Mouse (Mus musculus) left cerebral cortex, postnatal 4 days (tissue): Measurements from ENCODE around the gene Eif4ebp2. TPM values are rescaled to one million over a fixed set of nuclear protein-coding genes. Genes with fewer than 3 reads are reported as not detected.
A peak's percentile ranks its signal among the peaks of the same experiment; 100 is the strongest.

Experiments used
- DNase-seq: peaks from one replicate; pipeline ENCODE4 v3.0.0-alpha.2; 2022
- intact Hi-C: fragments of 180-260 bp; cut with DNase I; formaldehyde crosslinking; loops from one replicate; pipeline ENCODE4 v1.15.1; 2025
- total RNA-seq, 2 experiments: library from RNA; stranded (reverse); gene quantifications; 2 replicates each; pipeline ENCODE4 v1.2.3; 2021

The Eif4ebp2 gene
- total RNA-seq, 2 experiments from 2014 or later, result 68.6 to 71.7 TPM

DNA sequence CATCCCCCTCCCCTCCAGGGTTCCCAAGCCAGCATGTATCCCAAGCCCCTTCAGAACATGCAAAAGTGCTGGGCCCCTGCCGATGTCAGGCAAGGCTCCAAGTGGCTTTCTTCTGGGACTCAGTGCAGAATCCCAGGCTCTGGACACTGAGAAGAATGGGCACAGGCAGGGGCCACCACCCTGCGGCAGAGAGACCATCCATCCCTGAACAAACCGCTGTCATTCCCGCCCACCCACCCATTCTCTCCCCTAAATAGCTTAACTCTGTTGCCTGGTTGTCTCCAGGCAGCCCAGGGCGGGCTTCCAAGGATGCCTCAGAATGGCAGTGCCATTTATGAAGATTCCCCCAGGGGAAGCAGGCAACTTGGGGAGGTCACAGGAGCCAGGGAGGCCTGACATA is 63.4 kb downstream of the Eif4ebp2 start:
- peak; percentile 71 for DNase-seq
- intact Hi-C loops, result no loop called here

DNA sequence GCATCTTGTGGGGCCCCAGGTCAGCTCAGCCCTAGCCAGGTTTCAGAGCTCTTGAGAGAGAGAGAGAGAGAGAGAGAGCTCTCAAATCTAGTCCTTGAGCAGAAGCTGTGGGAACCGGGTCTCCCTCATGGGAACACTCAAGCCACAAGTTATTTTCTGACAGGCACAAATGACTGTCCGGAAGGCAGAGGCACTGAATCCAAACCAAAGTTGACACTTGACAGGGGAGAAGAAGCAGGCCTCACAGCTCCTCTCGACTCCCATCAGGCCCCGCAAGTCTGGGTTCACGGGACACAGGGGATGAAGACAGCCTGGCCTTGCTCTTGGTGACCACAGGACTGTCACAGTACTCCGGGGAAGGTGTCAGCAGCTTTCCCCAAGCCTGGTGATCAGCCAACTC is 66.2 kb downstream of the Eif4ebp2 start:
- intact Hi-C loops, result no loop called here
- DNase-seq, result no peak

DNA sequence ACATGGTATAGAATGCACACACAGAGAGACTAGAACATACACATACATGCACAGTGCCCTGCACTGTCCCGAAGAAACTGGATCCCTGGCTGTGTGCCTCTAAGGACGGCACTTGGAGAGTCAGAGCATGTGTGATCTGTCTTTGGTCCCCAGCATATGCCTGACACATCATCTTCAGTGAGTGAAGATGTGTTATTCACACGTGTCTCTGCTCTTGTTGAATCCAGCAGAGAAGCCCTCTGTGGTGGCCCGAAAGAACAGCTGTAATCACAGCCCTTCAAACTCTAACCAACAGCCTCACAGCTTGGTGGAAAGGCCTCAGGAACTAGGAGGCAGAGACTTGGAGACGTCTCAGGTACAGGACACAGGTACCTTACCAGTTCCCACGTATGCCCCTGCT is 67.3 kb downstream of the Eif4ebp2 start:
- intact Hi-C loops, result no loop called here
- no peak for DNase-seq

DNA sequence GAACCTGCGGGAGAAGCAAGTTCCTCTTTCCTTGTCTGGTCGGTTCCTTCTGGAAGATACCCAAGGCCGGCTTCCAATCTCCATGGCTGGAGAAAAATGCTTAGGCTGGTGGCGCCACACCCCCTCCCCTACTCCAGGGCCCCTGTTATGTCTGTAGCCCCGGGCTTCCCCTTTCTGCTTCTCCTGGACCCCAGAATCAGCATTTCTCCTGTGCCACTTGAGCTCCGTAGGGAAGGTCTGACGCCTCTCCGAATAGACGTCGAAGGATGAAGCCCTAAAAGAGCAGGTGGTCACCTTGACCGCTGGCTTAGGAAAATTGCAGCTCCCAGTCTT is 68.8 kb downstream of the Eif4ebp2 start:
- DNase-seq, result no peak
- intact Hi-C loops, result no loop called here

DNA sequence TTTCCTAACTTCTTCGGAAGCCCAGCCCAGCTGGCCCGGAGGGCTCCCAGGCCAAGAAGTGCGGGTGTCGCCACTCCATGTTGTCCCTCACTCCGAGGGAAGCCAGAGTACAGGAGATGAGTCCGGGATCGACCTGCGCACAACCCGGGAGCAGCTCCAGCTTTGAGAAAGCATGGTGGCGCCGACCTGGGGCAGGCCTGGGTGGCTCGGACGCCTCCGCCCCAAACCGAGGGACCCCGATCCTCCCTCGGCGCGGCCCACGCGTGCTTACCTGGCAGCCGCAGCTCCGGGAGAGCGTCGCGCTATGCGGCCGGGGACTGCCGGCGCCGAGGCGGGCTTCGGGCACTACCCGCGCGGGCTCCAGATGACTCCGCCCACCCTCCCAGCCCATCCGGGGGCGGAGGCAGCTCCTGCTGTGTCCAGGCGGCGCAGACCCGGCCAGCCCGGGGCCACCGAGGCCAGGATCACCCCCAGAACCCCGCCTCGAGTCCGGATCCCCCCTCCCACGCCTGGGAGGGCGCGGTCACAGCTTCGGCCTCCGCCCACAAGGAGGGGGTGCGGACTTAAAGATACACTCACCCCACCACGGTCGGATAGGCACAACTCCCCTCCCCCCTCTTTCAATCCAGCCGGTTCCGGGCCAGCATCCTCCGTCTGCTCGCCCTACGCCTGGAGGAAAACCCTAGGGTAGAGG is 69.3 kb downstream of the Eif4ebp2 start, which contains the start of gene Pald1:
TSS of gene Pald1 (minus strand) at position 510 of the 694 bp plus-strand sequence.
- DNase-seq, result peak; percentile 86
- intact Hi-C loops, result no loop called here

DNA sequence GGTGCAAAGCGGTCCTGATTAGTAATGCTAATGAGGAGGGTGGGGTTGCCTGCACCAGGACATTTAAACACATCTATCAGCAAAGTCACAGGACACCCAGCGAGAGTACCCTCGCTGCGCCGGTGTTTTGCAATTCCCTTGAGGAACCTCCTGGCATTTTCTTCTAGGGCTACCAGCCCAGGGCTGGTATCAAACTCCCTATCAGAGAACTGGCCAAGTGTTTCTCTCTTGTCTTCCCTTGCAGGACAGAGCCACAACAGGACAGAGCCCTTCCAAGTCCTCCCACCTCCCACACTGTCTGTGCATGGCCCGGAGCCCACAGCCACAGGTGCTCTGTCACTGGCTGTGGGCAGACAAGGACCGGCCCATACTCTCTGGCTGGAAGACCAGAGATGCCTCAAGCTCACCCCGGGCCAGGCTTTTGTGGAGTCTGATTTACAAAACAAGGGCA is 70.2 kb downstream of the Eif4ebp2 start:
- intact Hi-C loops, result no loop called here
- DNase-seq, result peak; percentile 48

DNA sequence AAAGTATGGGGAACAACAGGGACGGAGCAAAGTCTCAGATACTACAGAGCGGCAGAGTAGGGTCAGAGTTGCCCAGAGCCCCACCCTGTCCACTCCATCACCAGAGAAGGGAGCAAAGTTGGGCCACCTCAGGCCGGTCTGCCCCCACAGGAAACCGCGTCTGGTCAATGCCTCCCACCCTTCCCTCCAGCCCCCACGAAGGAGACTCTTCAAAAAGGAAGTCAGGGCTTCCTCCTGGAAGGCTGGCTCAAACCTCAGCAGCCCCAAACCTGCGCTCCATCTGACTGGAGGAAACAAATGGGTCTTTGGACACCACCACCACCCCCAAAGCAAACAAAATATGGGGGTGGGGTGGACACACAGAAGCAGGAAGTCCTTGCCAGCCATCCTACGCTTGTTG is 70.6 kb downstream of the Eif4ebp2 start:
- DNase-seq, result no peak
- intact Hi-C loops, result no loop called here

DNA sequence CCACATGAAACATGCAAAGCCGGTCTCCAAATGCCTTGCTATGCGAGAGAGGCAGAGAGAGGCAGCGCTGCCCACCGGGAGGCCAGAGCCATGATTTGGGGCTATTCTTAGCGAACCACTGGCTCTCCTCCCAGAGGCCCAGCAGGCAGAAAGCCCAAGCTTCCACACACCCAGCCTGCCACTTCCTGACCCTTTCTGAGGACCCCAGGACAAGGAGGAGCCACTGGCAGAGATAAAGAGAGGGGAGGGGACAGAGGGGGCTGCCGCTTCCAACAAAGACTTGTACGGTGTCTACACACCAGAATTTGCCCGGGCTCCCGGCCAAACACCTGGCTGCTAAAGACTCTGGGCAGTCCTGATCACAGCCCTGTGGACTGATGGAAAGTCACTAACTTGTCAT is 72.3 kb downstream of the Eif4ebp2 start:
- intact Hi-C loops, result no loop called here
- DNase-seq, result peak; percentile 67

DNA sequence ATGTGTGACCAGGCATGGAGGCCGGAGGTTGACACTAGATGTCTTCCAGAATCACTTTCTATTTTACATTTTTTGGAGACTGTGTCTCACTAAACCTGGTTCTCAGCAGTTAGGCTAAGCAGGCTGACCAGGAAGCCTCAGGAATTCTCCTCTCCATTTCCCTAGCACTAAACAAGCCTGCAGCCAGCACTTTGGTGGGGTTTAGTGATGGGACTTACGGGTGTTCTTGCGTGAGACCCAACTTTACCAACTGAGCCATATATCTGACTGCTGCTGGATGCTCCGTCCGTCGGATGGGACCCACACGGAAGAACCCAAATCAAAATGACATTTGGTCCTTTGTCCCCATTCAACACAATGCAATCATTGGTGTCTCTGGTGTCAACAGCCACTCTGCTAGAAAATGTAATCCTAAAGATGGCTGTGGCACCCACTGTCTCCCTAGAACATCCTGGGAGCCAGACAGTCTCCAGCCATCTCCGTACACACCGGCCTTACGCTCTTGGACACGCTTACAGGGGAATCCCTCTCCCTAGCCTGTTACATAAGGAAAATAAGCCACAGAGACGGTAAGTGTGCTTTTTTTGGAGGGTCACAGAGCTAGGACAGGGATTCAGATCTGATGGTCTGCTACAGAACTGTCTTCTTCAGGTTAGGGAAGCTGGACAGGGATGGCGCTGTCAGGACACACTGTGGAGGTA is 73.0 kb downstream of the Eif4ebp2 start:
- no peak for DNase-seq
- intact Hi-C loops, result no loop called here

DNA sequence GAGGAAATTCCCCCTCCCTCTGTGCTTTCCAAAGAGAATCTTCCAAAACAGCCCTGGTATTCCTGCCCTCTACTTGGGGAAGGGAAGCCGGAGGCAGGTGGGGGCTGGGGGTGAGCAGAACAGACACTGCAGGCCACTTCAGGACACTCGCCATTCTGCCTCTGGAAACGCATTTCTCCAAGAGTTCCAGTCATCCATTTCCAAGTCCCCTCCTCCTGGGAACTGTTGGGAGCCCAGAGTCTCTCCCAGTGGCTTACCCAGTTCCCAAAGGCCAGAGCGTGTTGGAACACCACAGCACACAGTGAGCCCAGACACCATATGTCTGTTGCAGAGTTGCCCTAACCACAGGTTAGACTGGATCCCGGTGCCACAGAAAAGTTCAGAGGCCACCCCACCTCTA is 73.8 kb downstream of the Eif4ebp2 start:
- no peak for DNase-seq

More for the DNA sequence above, 73.8 kb downstream of the Eif4ebp2 start:
- intact Hi-C loops, result no loop called here

Other genes with a start within 250 kb of the Eif4ebp2 start
- gene Adamts14, start 179.2 kb downstream of the Eif4ebp2 start, total RNA-seq, result 1 to 10 TPM; 1.0 to 1.5 TPM
- not detected for gene Prf1, start 154.8 kb downstream of the Eif4ebp2 start, total RNA-seq
- 10 to 100 TPM; 22.8 to 25.8 TPM for gene Pald1, start 69.1 kb downstream of the Eif4ebp2 start, total RNA-seq
- under 1 TPM in 1 of 2 experiments, not detected in 1; 0.18 TPM for gene Nodal, start 34.7 kb downstream of the Eif4ebp2 start, total RNA-seq
- gene Lrrc20, start 23.1 kb upstream of the Eif4ebp2 start, total RNA-seq, result 10 to 100 TPM; 20.0 to 22.1 TPM
- gene Npffr1, start 142.8 kb upstream of the Eif4ebp2 start, total RNA-seq, result 1 to 10 TPM; 1.4 to 2.4 TPM
- 100 to 1,000 TPM; 126 to 138 TPM for gene Ppa1, start 195.9 kb upstream of the Eif4ebp2 start, total RNA-seq
- 100 to 1,000 TPM; 135 to 139 TPM for gene Sar1a, start 227.6 kb upstream of the Eif4ebp2 start, total RNA-seq
- gene Tysnd1, start 242.9 kb upstream of the Eif4ebp2 start, total RNA-seq, result 10 to 100 TPM; 32.0 to 36.6 TPM